8 mouse cellular contexts compared by ENCODE assay signal in genomic region chr8:84600311-84600907, GRCm38 (mm10).
DNase-seq lines count a peak whose midpoint lies in the region; ATAC-seq and TF ChIP-seq lines count a peak whose summit lies in the region.

No protein-coding gene starts in this region.

- no peaks in the 10 kb centered on the region for H3K36me3 ChIP-seq in lung, postnatal 0 days (ENCODE audit: insufficient read depth, low read length)
- H3K36me3 ChIP-seq in forebrain, postnatal 0 days (ENCODE audit: insufficient read depth) = no peaks in the 10 kb centered on the region; the same call in 1 of the 2 replicates
- no peaks in the 10 kb centered on the region for H3K36me3 ChIP-seq in liver, embryonic 13.5 days
- no peaks in the 10 kb centered on the region for H3K36me3 ChIP-seq in stomach, postnatal 0 days (ENCODE audit: control insufficient read depth, insufficient read depth, low read length)

- no peak for TF ChIP-seq CTCF in lung, postnatal 0 days (IDR thresholded peaks at IDR 0.05)
- no peak for TF ChIP-seq CTCF in forebrain, postnatal 0 days (IDR thresholded peaks at IDR 0.05; ENCODE audit: low read depth)
- no peak for TF ChIP-seq CTCF in stomach, postnatal 0 days (IDR thresholded peaks at IDR 0.05; ENCODE audit: low read depth)

- no peaks in the 10 kb centered on the region for H3K4me1 ChIP-seq in lung, postnatal 0 days (ENCODE audit: insufficient read depth, low read depth, low read length)
- H3K4me1 ChIP-seq in forebrain, postnatal 0 days (ENCODE audit: insufficient read depth) = peaks cover 7% of the 10 kb centered on the region; the same call in 1 of the 2 replicates
- peaks cover 7% of the 10 kb centered on the region; the same call in 1 of the 2 replicates for H3K4me1 ChIP-seq in liver, embryonic 13.5 days (replicated peaks)
- peaks cover 4% of the 10 kb centered on the region; the same call in 1 of the 2 replicates for H3K4me1 ChIP-seq in stomach, postnatal 0 days (replicated peaks; ENCODE audit: control insufficient read depth, insufficient read depth)

- no peak for TF ChIP-seq EP300 in lung, postnatal 0 days (IDR thresholded peaks at IDR 0.05)
- TF ChIP-seq EP300 in stomach, postnatal 0 days (optimal IDR thresholded peaks at IDR 0.05) = no peak

- H3K4me2 ChIP-seq in lung, postnatal 0 days (replicated peaks; ENCODE audit: low read depth, low read length) = peak overlapping the region; percentile 32; the same call in 1 of the 2 replicates
- peak overlapping the region; percentile 51 for H3K4me2 ChIP-seq in forebrain, postnatal 0 days (ENCODE audit: low read depth)
- peak overlapping the region; percentile 39 for H3K4me2 ChIP-seq in liver, embryonic 13.5 days
- H3K4me2 ChIP-seq in stomach, postnatal 0 days (replicated peaks; ENCODE audit: low read depth) = peak overlapping the region; percentile 55

- no peak overlapping the region for H3K9ac ChIP-seq in lung, postnatal 0 days (replicated peaks; ENCODE audit: low read depth)
- peak overlapping the region; percentile 53 for H3K9ac ChIP-seq in forebrain, postnatal 0 days
- peak overlapping the region; percentile 27; the same call in 1 of the 2 replicates for H3K9ac ChIP-seq in liver, embryonic 13.5 days
- H3K9ac ChIP-seq in stomach, postnatal 0 days (ENCODE audit: low read length) = peak overlapping the region; percentile 43; the same call in 1 of the 2 replicates

- 0 out of 2 replicates have a peak, but pooled peaks cover 4% of the 10 kb centered on the region for H3K27me3 ChIP-seq in lung, postnatal 0 days (replicated peaks; ENCODE audit: insufficient read depth, low read length)
- no peaks in the 10 kb centered on the region for H3K27me3 ChIP-seq in forebrain, postnatal 0 days (ENCODE audit: insufficient read depth, low read length)
- peaks cover 78% of the 10 kb centered on the region for H3K27me3 ChIP-seq in liver, embryonic 13.5 days
- no peaks in the 10 kb centered on the region for H3K27me3 ChIP-seq in stomach, postnatal 0 days (ENCODE audit: control insufficient read depth, insufficient read depth, low read length)

- DNase-seq in lung, postnatal 0 days (ENCODE audit: low spot score) = no peak
- no peak for DNase-seq in lung, postnatal 4 days
- no peak for DNase-seq in forebrain, postnatal 0 days
- no peak for DNase-seq in liver, embryonic 13.5 days
- DNase-seq in stomach, postnatal 0 days (ENCODE audit: low spot score) = no peak
- no peak for DNase-seq in gastrocnemius, adult 18-20 months (ENCODE audit: low spot score)
- no peak for DNase-seq in thymus, postnatal 25 days

- WGBS in lung, postnatal 0 days = 21% methylated on average over 23 of the region's 26 CpGs
- WGBS in forebrain, postnatal 0 days = 11% methylated on average over 26 of the region's 26 CpGs
- WGBS in liver, embryonic 13.5 days (ENCODE audit: insufficient replicate concordance) = 17% methylated on average over 26 of the region's 26 CpGs
- 23% methylated on average over 26 of the region's 26 CpGs for WGBS in stomach, postnatal 0 days

- H3K4me3 ChIP-seq in lung, postnatal 0 days (ENCODE audit: low read depth, low read length) = peak overlapping the region; percentile 25; the same call in 1 of the 2 replicates
- peak overlapping the region; percentile 17 for H3K4me3 ChIP-seq in forebrain, postnatal 0 days (ENCODE audit: low read depth, low read length)
- H3K4me3 ChIP-seq in liver, embryonic 13.5 days (replicated peaks) = 0 out of 2 replicates have a peak overlapping the region, but pooled peaks have one; percentile 12
- H3K4me3 ChIP-seq in stomach, postnatal 0 days (ENCODE audit: low read depth, low read length) = peak overlapping the region; percentile 15; the same call in 1 of the 2 replicates

- ATAC-seq in lung, postnatal 0 days = 0 out of 2 replicates have a peak, but pooled peaks have one; percentile 19
- peak; percentile 42 for ATAC-seq in forebrain, postnatal 0 days
- no peak for ATAC-seq in liver, embryonic 13.5 days (ENCODE audit: low read depth)
- ATAC-seq in stomach, postnatal 0 days (ENCODE audit: low FRiP score, low TSS enrichment) = no peak
- ATAC-seq in inflammation-experienced regulatory T-cells, adult 6 months = no peak

- no peak overlapping the region for H3K27ac ChIP-seq in lung, postnatal 0 days (ENCODE audit: low read length)
- no peak overlapping the region for H3K27ac ChIP-seq in forebrain, postnatal 0 days (ENCODE audit: low read depth, low read length)
- H3K27ac ChIP-seq in liver, embryonic 13.5 days = no peak overlapping the region
- H3K27ac ChIP-seq in stomach, postnatal 0 days (replicated peaks) = no peak overlapping the region

- no peaks in the 10 kb centered on the region for H3K9me3 ChIP-seq in lung, postnatal 0 days (ENCODE audit: low read length)
- no peaks in the 10 kb centered on the region for H3K9me3 ChIP-seq in forebrain, postnatal 0 days (ENCODE audit: low read length)
- no peaks in the 10 kb centered on the region for H3K9me3 ChIP-seq in liver, embryonic 13.5 days (replicated peaks)
- H3K9me3 ChIP-seq in stomach, postnatal 0 days (ENCODE audit: control insufficient read depth, low read length) = no peaks in the 10 kb centered on the region

Comparison
In these comparisons a context has a peak if more than half of its experiments do, and no peak if none do; other contexts are left out.
1. ATAC-seq: peak in lung, postnatal 0 days (single experiment) and forebrain, postnatal 0 days (single experiment); none in liver, embryonic 13.5 days (single experiment), stomach, postnatal 0 days (single experiment) and inflammation-experienced regulatory T-cells, adult 6 months (single experiment).
2. Peak in every context shown above with its lines, with median percentiles within 50 percentile points of each other: H3K4me2 ChIP-seq and H3K4me3 ChIP-seq.